Comparison of ENCODE assay signal across 19 mouse cellular contexts in the genomic region with DNA sequence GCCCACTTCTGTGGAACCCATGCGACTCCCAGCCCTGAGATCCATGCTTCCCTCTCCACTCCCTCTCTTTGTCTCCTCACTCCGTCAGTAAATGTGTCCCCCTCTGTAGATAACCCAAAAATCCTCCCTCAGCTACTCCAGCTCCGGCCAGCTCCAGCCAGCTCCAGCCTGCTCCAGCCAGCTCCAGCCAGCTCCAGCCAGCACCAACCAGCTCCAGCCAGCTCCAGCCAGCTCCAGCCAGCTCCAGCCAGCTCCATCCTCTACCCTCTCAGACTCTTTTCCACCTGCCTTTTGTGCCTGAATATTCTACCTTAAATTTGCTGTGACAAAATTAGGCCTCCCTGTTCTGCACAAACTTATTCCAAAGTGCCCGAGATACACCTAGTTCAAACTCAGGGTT.
DNase-seq lines count a peak whose midpoint lies in the region; ATAC-seq and TF ChIP-seq lines count a peak whose summit lies in the region.
"Had no signal": no experiment of that assay in that cellular context is flagged by ENCODE, and none has a peak within 500 bp of the region (broad histone marks: within the 10 kb centered on the region; RNA-seq: fewer than 3 reads in every experiment).

No protein-coding gene starts in this region.

- H3K9me3 ChIP-seq in heart, embryonic 14.5 days (ENCODE audit: control insufficient read depth, low read length): no peaks in the 10 kb centered on the region
- no peaks in the 10 kb centered on the region for H3K9me3 ChIP-seq in lung, postnatal 0 days (ENCODE audit: low read length)
- H3K9me3 ChIP-seq: embryonic facial prominence, embryonic 13.5 days; forebrain, embryonic 13.5 days; heart, embryonic 12.5 days; intestine, embryonic 15.5 days had no signal

- no peak for TF ChIP-seq EP300 in lung, postnatal 0 days (IDR thresholded peaks at IDR 0.05)

- no peak for ATAC-seq in heart, embryonic 14.5 days (ENCODE audit: insufficient number of reproducible peaks, insufficient read depth, low FRiP score, low read depth)
- no peak for ATAC-seq in lung, postnatal 0 days
- ATAC-seq: activated CD4-positive, CD25-positive, alpha-beta regulatory T cell, adult 4 months; CD4-positive, CD25-positive, alpha-beta regulatory T cell, adult 4 months; forebrain, embryonic 13.5 days; intestine, embryonic 15.5 days; Patski had no signal

- WGBS in cerebellum, adult 2 months: 83% methylated on average over 4 of the region's 4 CpGs
- WGBS in heart, embryonic 14.5 days: 71% methylated on average over 4 of the region's 4 CpGs
- WGBS in lung, postnatal 0 days: 57% methylated on average over 4 of the region's 4 CpGs

- H3K4me2 ChIP-seq in heart, embryonic 14.5 days (ENCODE audit: low read length): no peak overlapping the region
- H3K4me2 ChIP-seq in lung, postnatal 0 days (replicated peaks; ENCODE audit: low read depth, low read length): no peak overlapping the region
- H3K4me2 ChIP-seq: embryonic facial prominence, embryonic 13.5 days; forebrain, embryonic 13.5 days; heart, embryonic 12.5 days; hindbrain, embryonic 14.5 days; intestine, embryonic 15.5 days had no signal

- H3K9ac ChIP-seq in heart, embryonic 14.5 days (ENCODE audit: low read length): peak overlapping the region; percentile 34; the same call in 1 of the 2 replicates
- no peak overlapping the region for H3K9ac ChIP-seq in lung, postnatal 0 days (replicated peaks; ENCODE audit: low read depth)
- H3K9ac ChIP-seq: embryonic facial prominence, embryonic 13.5 days; forebrain, embryonic 13.5 days; heart, embryonic 12.5 days; hindbrain, embryonic 14.5 days; intestine, embryonic 15.5 days had no signal

- H3K4me1 ChIP-seq in cerebellum, adult 2 months (ENCODE audit: control insufficient read depth, insufficient read depth, low read length): peaks cover 28% of the 10 kb centered on the region
- H3K4me1 ChIP-seq in heart, embryonic 14.5 days (ENCODE audit: control insufficient read depth in 2 of 2, insufficient read depth in 2 of 2, low read length in 2 of 2): peaks cover 1 to 5% of the 10 kb centered on the region in 2 experiments; a peak in 2 of 4 replicates
- H3K4me1 ChIP-seq in lung, postnatal 0 days (ENCODE audit: insufficient read depth, low read depth, low read length): peaks cover 4% of the 10 kb centered on the region; the same call in 1 of the 2 replicates

- DNase-seq in cerebellum, postnatal 10 days: peak; percentile 67 to 68
- DNase-seq in cerebellum, adult 2 months: no peak
- no peak for DNase-seq in heart, adult 9 months (ENCODE audit: low spot score in 2 of 2)
- DNase-seq in testis, postnatal 10 days (ENCODE audit: low spot score): peak; percentile 62
- no peak for DNase-seq in testis, postnatal 14 days (ENCODE audit: low spot score)
- DNase-seq in lung, postnatal 0 days (ENCODE audit: low spot score): no peak
- DNase-seq: B cell, adult 2 months; cerebellum, postnatal 25 days; gastrocnemius, postnatal 36 days; kidney, adult 18-20 months had no signal

- no peak for TF ChIP-seq CTCF in cerebellum, adult 2 months (IDR thresholded peaks at IDR 0.05; ENCODE audit: borderline replicate concordance, insufficient read depth, low read depth, low read length)
- no peak for TF ChIP-seq CTCF in lung, postnatal 0 days (IDR thresholded peaks at IDR 0.05)

- no peaks in the 10 kb centered on the region for H3K27me3 ChIP-seq in cerebellum, adult 2 months (ENCODE audit: control insufficient read depth, insufficient read depth, low read length)
- peaks cover 4% of the 10 kb centered on the region; the same call in 1 of the 2 replicates for H3K27me3 ChIP-seq in heart, embryonic 14.5 days (ENCODE audit: control insufficient read depth, insufficient read depth, low read length)
- H3K27me3 ChIP-seq in lung, postnatal 0 days (replicated peaks; ENCODE audit: insufficient read depth, low read length): no peaks in the 10 kb centered on the region
- H3K27me3 ChIP-seq: intestine, embryonic 15.5 days; Patski had no signal

- H3K4me3 ChIP-seq in cerebellum, adult 2 months (replicated peaks; ENCODE audit: insufficient read depth, low read depth, low read length): no peak overlapping the region
- H3K4me3 ChIP-seq in heart, embryonic 14.5 days (ENCODE audit: control insufficient read depth in 1 of 2, insufficient read depth in 1 of 2, low read depth in 1 of 2, low read length in 2 of 2): no peak overlapping the region
- no peak overlapping the region for H3K4me3 ChIP-seq in lung, postnatal 0 days (ENCODE audit: low read depth, low read length)
- H3K4me3 ChIP-seq: embryonic facial prominence, embryonic 13.5 days; forebrain, embryonic 13.5 days; heart, embryonic 12.5 days; intestine, embryonic 15.5 days had no signal

- no peak overlapping the region for H3K27ac ChIP-seq in cerebellum, adult 2 months (ENCODE audit: insufficient read depth, low read length)
- no peak overlapping the region for H3K27ac ChIP-seq in heart, embryonic 14.5 days (replicated peaks in 1 of 2; ENCODE audit: control insufficient read depth in 1 of 2, insufficient read depth in 1 of 2, low read depth in 2 of 2, low read length in 2 of 2)
- no peak overlapping the region for H3K27ac ChIP-seq in lung, postnatal 0 days (ENCODE audit: low read length)
- H3K27ac ChIP-seq: embryonic facial prominence, embryonic 13.5 days; forebrain, embryonic 13.5 days; hindbrain, embryonic 14.5 days; intestine, embryonic 15.5 days had no signal

- no peaks in the 10 kb centered on the region for H3K36me3 ChIP-seq in heart, embryonic 14.5 days (ENCODE audit: control insufficient read depth, insufficient read depth, low read length)
- H3K36me3 ChIP-seq in lung, postnatal 0 days (ENCODE audit: insufficient read depth, low read length): no peaks in the 10 kb centered on the region
- H3K36me3 ChIP-seq: embryonic facial prominence, embryonic 13.5 days; heart, embryonic 12.5 days; intestine, embryonic 15.5 days had no signal

- TF ChIP-seq POLR2A in cerebellum, adult 2 months (IDR thresholded peaks at IDR 0.05; ENCODE audit: borderline replicate concordance, insufficient read depth, low read length): no peak

Comparison
In these comparisons a context has a peak if more than half of its experiments do, and no peak if none do; other contexts are left out.
1. DNase-seq: peak in cerebellum, postnatal 10 days (2 of 2) and testis, postnatal 10 days (single experiment); none in cerebellum, adult 2 months (0 of 2), heart, adult 9 months (0 of 2), testis, postnatal 14 days (single experiment) and lung, postnatal 0 days (single experiment).